10 mouse cellular contexts compared by ENCODE assay signal in the genomic region with DNA sequence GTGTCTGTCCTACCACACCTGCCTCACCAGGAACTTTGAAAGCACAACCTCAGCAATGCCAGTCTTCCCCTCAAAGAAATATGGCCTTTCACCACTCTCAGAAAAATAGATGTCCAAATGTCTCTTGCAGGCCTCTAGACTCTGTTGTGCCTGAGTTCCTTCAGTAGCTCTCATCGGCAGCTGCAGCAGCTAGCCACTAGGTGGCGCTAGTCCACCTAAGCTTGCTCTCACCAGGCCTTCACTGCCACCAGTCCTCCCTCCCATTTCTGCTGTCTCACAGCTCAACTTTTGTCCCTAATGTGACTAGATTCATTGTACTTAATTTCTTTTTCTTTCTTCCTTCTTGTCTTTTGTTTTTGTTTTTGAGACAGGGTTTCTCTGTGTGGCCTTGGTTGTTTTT. TPM values are rescaled to one million over a fixed set of nuclear protein-coding genes. Genes with fewer than 3 reads are reported as not detected.
DNase-seq lines count a peak whose midpoint lies in the region; ATAC-seq lines count a peak whose summit lies in the region.
"Had no signal": no experiment of that assay in that cellular context is flagged by ENCODE, and none has a peak within 500 bp of the region (broad histone marks: within the 10 kb centered on the region; RNA-seq: fewer than 3 reads in every experiment).

No protein-coding gene starts in this region.

- peaks cover 56% of the 10 kb centered on the region for H3K36me3 ChIP-seq in kidney, embryonic 15.5 days
- peaks cover 42% of the 10 kb centered on the region for H3K36me3 ChIP-seq in forebrain, embryonic 15.5 days
- peaks cover 47% of the 10 kb centered on the region for H3K36me3 ChIP-seq in hindbrain, embryonic 15.5 days
- peaks cover 52% of the 10 kb centered on the region for H3K36me3 ChIP-seq in midbrain, embryonic 13.5 days

- no peaks in the 10 kb centered on the region for H3K9me3 ChIP-seq in kidney, embryonic 15.5 days (replicated peaks)
- no peaks in the 10 kb centered on the region for H3K9me3 ChIP-seq in forebrain, embryonic 15.5 days
- H3K9me3 ChIP-seq in hindbrain, embryonic 15.5 days, result no peaks in the 10 kb centered on the region
- no peaks in the 10 kb centered on the region for H3K9me3 ChIP-seq in midbrain, embryonic 13.5 days
- H3K9me3 ChIP-seq: stomach, embryonic 15.5 days had no signal

- ATAC-seq in kidney, embryonic 15.5 days (replicated peaks; ENCODE audit: low FRiP score), result no peak
- 0 out of 2 replicates have a peak, but pooled peaks have one; percentile 30 for ATAC-seq in forebrain, embryonic 15.5 days (replicated peaks)
- peak; percentile 50; the same call in 1 of the 2 replicates for ATAC-seq in hindbrain, embryonic 15.5 days (ENCODE audit: low FRiP score, low read depth)
- ATAC-seq in midbrain, embryonic 13.5 days, result peak; percentile 53; the same call in 1 of the 2 replicates

- WGBS in kidney, embryonic 15.5 days, result 0% methylated on average over 2 of the region's 2 CpGs
- 0% methylated on average over 2 of the region's 2 CpGs for WGBS in forebrain, embryonic 15.5 days
- 0% methylated on average over 2 of the region's 2 CpGs for WGBS in hindbrain, embryonic 15.5 days
- 4% methylated on average over 2 of the region's 2 CpGs for WGBS in midbrain, embryonic 13.5 days

- H3K4me1 ChIP-seq in kidney, embryonic 15.5 days, result peaks cover 32% of the 10 kb centered on the region
- H3K4me1 ChIP-seq in forebrain, embryonic 15.5 days, result peaks cover 30% of the 10 kb centered on the region
- peaks cover 30% of the 10 kb centered on the region for H3K4me1 ChIP-seq in hindbrain, embryonic 15.5 days (replicated peaks)
- H3K4me1 ChIP-seq in midbrain, embryonic 13.5 days (replicated peaks), result peaks cover 32% of the 10 kb centered on the region

- H3K4me3 ChIP-seq in kidney, embryonic 15.5 days (replicated peaks), result no peak overlapping the region
- no peak overlapping the region for H3K4me3 ChIP-seq in forebrain, embryonic 15.5 days
- no peak overlapping the region for H3K4me3 ChIP-seq in hindbrain, embryonic 15.5 days
- H3K4me3 ChIP-seq in midbrain, embryonic 13.5 days (replicated peaks), result no peak overlapping the region
- H3K4me3 ChIP-seq: stomach, embryonic 15.5 days had no signal

- no peak overlapping the region for H3K4me2 ChIP-seq in kidney, embryonic 15.5 days
- no peak overlapping the region for H3K4me2 ChIP-seq in forebrain, embryonic 15.5 days (replicated peaks)
- no peak overlapping the region for H3K4me2 ChIP-seq in hindbrain, embryonic 15.5 days
- no peak overlapping the region for H3K4me2 ChIP-seq in midbrain, embryonic 13.5 days (replicated peaks)
- H3K4me2 ChIP-seq: stomach, embryonic 15.5 days had no signal

- no peak overlapping the region for H3K27ac ChIP-seq in kidney, embryonic 15.5 days
- peak overlapping the region; percentile 43; the same call in 1 of the 2 replicates for H3K27ac ChIP-seq in forebrain, embryonic 15.5 days (replicated peaks)
- H3K27ac ChIP-seq in hindbrain, embryonic 15.5 days (replicated peaks), result no peak overlapping the region
- H3K27ac ChIP-seq in midbrain, embryonic 13.5 days, result no peak overlapping the region
- H3K27ac ChIP-seq: stomach, embryonic 15.5 days had no signal

- peak; percentile 74 for DNase-seq in kidney, adult 18-20 months
- peak; percentile 80 for DNase-seq in c-Kit-positive CD71-positive TER-119-negative erythroid progenitor cells, embryonic 14.5 days (ENCODE audit: low read depth)
- peak; percentile 89 to 91 for DNase-seq in left cerebral cortex, postnatal 14 days (ENCODE audit: low spot score in 2 of 2)
- peak; percentile 57 to 74 for DNase-seq in spleen, postnatal 14 days (ENCODE audit: low spot score in 2 of 2)

- intact Hi-C loops in left cerebral cortex, postnatal 14 days (cut with DNase I), result no loop called here

- no peaks in the 10 kb centered on the region for H3K27me3 ChIP-seq in kidney, embryonic 15.5 days
- no peaks in the 10 kb centered on the region for H3K27me3 ChIP-seq in forebrain, embryonic 15.5 days
- H3K27me3 ChIP-seq in hindbrain, embryonic 15.5 days, result no peaks in the 10 kb centered on the region
- H3K27me3 ChIP-seq in midbrain, embryonic 13.5 days, result no peaks in the 10 kb centered on the region
- H3K27me3 ChIP-seq: stomach, embryonic 15.5 days had no signal

- no peak overlapping the region for H3K9ac ChIP-seq in kidney, embryonic 15.5 days
- no peak overlapping the region for H3K9ac ChIP-seq in forebrain, embryonic 15.5 days (replicated peaks)
- 0 out of 2 replicates have a peak overlapping the region, but pooled peaks have one; percentile 18 for H3K9ac ChIP-seq in hindbrain, embryonic 15.5 days
- 0 out of 2 replicates have a peak overlapping the region, but pooled peaks have one; percentile 2 for H3K9ac ChIP-seq in midbrain, embryonic 13.5 days (replicated peaks)
- H3K9ac ChIP-seq: stomach, embryonic 15.5 days had no signal

RNA-seq across cellular contexts. Expression of gene Wdr83os, which starts 3.5 kb away (rescaled TPM):
- polyA plus RNA-seq in kidney, embryonic 15.5 days (2015; fragmentation: Nextera tagmentation; extraction: Ambion mirVana), result 141 TPM in 2 replicates
- polyA plus RNA-seq in forebrain, embryonic 15.5 days (2015; fragmentation: Nextera tagmentation; extraction: Ambion mirVana), result 120 and 132 TPM in 2 replicates
- polyA plus RNA-seq in hindbrain, embryonic 15.5 days (2015; fragmentation: Nextera tagmentation; extraction: Ambion mirVana), result 117 and 119 TPM in 2 replicates
- total RNA-seq in left cerebral cortex, postnatal 14 days (2021), result 10 to 100 TPM; 52.7 to 53.5 TPM
- 134 and 137 TPM in 2 replicates for polyA plus RNA-seq in midbrain, embryonic 13.5 days (2015; fragmentation: Nextera tagmentation; extraction: Ambion mirVana)

RNA-seq across cellular contexts. Expression of gene Wdr83, which starts 4.1 kb away (rescaled TPM):
- 43.3 and 45.1 TPM in 2 replicates for polyA plus RNA-seq in kidney, embryonic 15.5 days (2015; fragmentation: Nextera tagmentation; extraction: Ambion mirVana)
- polyA plus RNA-seq in forebrain, embryonic 15.5 days (2015; fragmentation: Nextera tagmentation; extraction: Ambion mirVana), result 62.1 and 62.3 TPM in 2 replicates
- 47.2 and 53.0 TPM in 2 replicates for polyA plus RNA-seq in hindbrain, embryonic 15.5 days (2015; fragmentation: Nextera tagmentation; extraction: Ambion mirVana)
- 10 to 100 TPM; 27.5 to 36.1 TPM for total RNA-seq in left cerebral cortex, postnatal 14 days (2021)
- polyA plus RNA-seq in midbrain, embryonic 13.5 days (2015; fragmentation: Nextera tagmentation; extraction: Ambion mirVana), result 64.1 and 68.8 TPM in 2 replicates

RNA-seq across cellular contexts. Expression of gene Dhps, which starts 5.4 kb away (rescaled TPM):
- polyA plus RNA-seq in kidney, embryonic 15.5 days (2015; fragmentation: Nextera tagmentation; extraction: Ambion mirVana), result 68.8 and 72.3 TPM in 2 replicates
- polyA plus RNA-seq in forebrain, embryonic 15.5 days (2015; fragmentation: Nextera tagmentation; extraction: Ambion mirVana), result 91.4 and 92.3 TPM in 2 replicates
- 103 and 111 TPM in 2 replicates for polyA plus RNA-seq in hindbrain, embryonic 15.5 days (2015; fragmentation: Nextera tagmentation; extraction: Ambion mirVana)
- 10 to 100 TPM; 57.9 to 67.6 TPM for total RNA-seq in left cerebral cortex, postnatal 14 days (2021)
- polyA plus RNA-seq in midbrain, embryonic 13.5 days (2015; fragmentation: Nextera tagmentation; extraction: Ambion mirVana), result 90.0 and 93.2 TPM in 2 replicates

RNA-seq across cellular contexts. Expression of gene Man2b1, which starts 6.1 kb away (rescaled TPM):
- polyA plus RNA-seq in kidney, embryonic 15.5 days (2015; fragmentation: Nextera tagmentation; extraction: Ambion mirVana), result 39.2 and 41.5 TPM in 2 replicates
- polyA plus RNA-seq in forebrain, embryonic 15.5 days (2015; fragmentation: Nextera tagmentation; extraction: Ambion mirVana), result 16.9 and 17.0 TPM in 2 replicates
- polyA plus RNA-seq in hindbrain, embryonic 15.5 days (2015; fragmentation: Nextera tagmentation; extraction: Ambion mirVana), result 20.9 and 22.5 TPM in 2 replicates
- total RNA-seq in left cerebral cortex, postnatal 14 days (2021), result 10 to 100 TPM; 42.6 to 42.9 TPM
- 16.6 and 17.3 TPM in 2 replicates for polyA plus RNA-seq in midbrain, embryonic 13.5 days (2015; fragmentation: Nextera tagmentation; extraction: Ambion mirVana)

RNA-seq across cellular contexts. Expression of gene Gm5741, which starts 9.2 kb away (rescaled TPM):
- 0.66 and 0.82 TPM in 2 replicates for polyA plus RNA-seq in kidney, embryonic 15.5 days (2015; fragmentation: Nextera tagmentation; extraction: Ambion mirVana)
- 1.2 and 2.0 TPM in 2 replicates for polyA plus RNA-seq in forebrain, embryonic 15.5 days (2015; fragmentation: Nextera tagmentation; extraction: Ambion mirVana)
- polyA plus RNA-seq in hindbrain, embryonic 15.5 days (2015; fragmentation: Nextera tagmentation; extraction: Ambion mirVana), result 0.99 and 1.0 TPM in 2 replicates
- total RNA-seq in left cerebral cortex, postnatal 14 days (2021), result not detected
- 0.83 TPM in 1 of 2 replicates, not detected in the other for polyA plus RNA-seq in midbrain, embryonic 13.5 days (2015; fragmentation: Nextera tagmentation; extraction: Ambion mirVana)
- total RNA-seq: adrenal gland, postnatal 4 days had no signal

Comparison
In these comparisons a context has a peak if more than half of its experiments do, and no peak if none do; other contexts are left out.
1. H3K9ac ChIP-seq: peak in hindbrain, embryonic 15.5 days (single experiment) and midbrain, embryonic 13.5 days (single experiment); none in kidney, embryonic 15.5 days (single experiment) and forebrain, embryonic 15.5 days (single experiment).
2. Peak in every context shown above with its lines, with median percentiles within 50 percentile points of each other: DNase-seq.